Mouse (Mus musculus): ENCODE measurements at regions not wholly inside any gene's neighbourhood (a gene's known extent, or its start where the extent isn't known, plus 50 kb on each side); places are given as distances from the start of the nearest gene placed in this dataset.
A peak's percentile ranks its signal among the peaks of the same experiment; 100 is the strongest.
"Not testable (repeated sequence)": the region's sequence is repeated elsewhere in the genome, so short reads cannot be mapped to it uniquely, and the experiment has no call there.

DNA sequence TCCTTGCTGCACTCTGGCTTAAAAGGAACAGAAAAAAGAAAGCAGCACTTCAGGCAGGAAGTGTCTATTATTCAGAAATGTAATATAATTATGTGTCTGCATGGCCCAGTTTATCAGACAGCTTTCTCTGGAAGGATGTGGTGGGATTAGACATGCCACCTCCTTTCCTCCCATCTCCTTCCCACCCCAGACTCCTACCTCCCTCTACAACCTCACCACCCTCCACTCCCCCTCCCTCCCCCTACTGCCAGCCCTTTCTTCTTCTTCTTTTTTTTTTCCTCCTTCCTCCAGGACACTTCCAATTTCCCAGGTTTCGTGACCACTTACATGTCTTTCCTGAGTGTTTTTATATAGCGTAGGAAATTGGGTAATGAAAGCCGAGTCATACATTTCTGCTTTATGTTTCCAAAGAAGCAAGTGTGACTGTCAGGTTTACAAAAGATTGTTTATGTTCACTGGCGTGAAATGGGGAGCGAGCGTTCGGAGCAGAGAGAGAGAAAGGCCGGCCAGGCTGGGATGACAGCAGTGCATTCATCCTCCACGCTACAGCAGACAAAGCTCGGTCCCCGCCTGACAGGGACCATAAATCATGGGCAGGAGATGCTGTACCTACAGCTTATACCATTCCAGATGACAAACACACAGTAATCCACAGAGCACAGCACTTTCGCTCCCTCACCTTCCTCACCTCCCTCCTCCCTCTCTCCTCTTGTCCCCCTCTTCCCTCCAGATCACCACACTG lies 354.6 kb upstream of the Zfp703 start:
- Histone ChIP-seq H3K27ac (ENCODE audit: low read depth, low read length) (no peak overlapping the region), H3K9me3 (ENCODE audit: low read length) (no peaks in the 10 kb centered on the region), H3K9ac (0 out of 2 replicates have a peak overlapping the region, but pooled peaks have one; percentile 22), H3K4me3 (ENCODE audit: low read depth, low read length) (no peak overlapping the region; the same call in 1 of the 2 replicates), H3K36me3 (ENCODE audit: insufficient read depth) (no peaks in the 10 kb centered on the region), H3K4me2 (ENCODE audit: low read depth) (peak overlapping the region; percentile 29), H3K4me1 (ENCODE audit: insufficient read depth) (peaks cover 7% of the 10 kb centered on the region; the same call in 1 of the 2 replicates), H3K27me3 (ENCODE audit: insufficient read depth, low read length) (no peaks in the 10 kb centered on the region)
- 13% methylated on average over 12 of the region's 12 CpGs for WGBS
- ATAC-seq (peak; percentile 60; the same call in 1 of the 2 replicates), DNase-seq (peak; percentile 16)
- no peak for TF ChIP-seq CTCF (IDR thresholded peaks at IDR 0.05; ENCODE audit: low read depth)

DNA sequence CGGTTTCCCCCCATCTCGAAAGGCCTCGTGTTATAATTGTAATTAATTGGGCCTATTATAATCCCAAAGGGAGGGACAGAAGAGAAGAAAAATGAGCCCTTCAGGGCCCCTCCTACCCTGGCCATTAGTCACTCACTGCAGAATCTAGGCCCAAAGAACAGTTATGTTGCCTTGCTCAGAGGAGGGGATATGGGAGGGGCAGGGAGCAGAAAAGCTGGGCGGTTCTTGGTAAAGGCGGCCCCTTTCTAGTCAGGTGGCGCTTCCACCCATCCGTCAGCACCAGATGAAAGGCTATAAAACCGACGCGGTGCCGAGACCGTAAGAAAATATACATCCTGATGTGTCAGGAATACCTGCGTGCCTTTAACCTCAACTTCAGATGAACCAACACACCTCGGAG lies 350.9 kb upstream of the Zfp703 start:
- Histone ChIP-seq H3K27ac (ENCODE audit: low read depth, low read length) (no peak overlapping the region), H3K9ac (no peak overlapping the region), H3K9me3 (ENCODE audit: low read length) (no peaks in the 10 kb centered on the region), H3K4me2 (ENCODE audit: low read depth) (no peak overlapping the region), H3K4me1 (ENCODE audit: insufficient read depth) (peaks cover 7% of the 10 kb centered on the region; the same call in 1 of the 2 replicates), H3K27me3 (ENCODE audit: insufficient read depth, low read length) (no peaks in the 10 kb centered on the region), H3K4me3 (ENCODE audit: low read depth, low read length) (no peak overlapping the region), H3K36me3 (ENCODE audit: insufficient read depth) (no peaks in the 10 kb centered on the region)
- TF ChIP-seq CTCF (IDR thresholded peaks at IDR 0.05; ENCODE audit: low read depth): no peak
- WGBS: 80% methylated on average over 14 of the region's 14 CpGs
- ATAC-seq: no peak
- DNase-seq: no peak

DNA sequence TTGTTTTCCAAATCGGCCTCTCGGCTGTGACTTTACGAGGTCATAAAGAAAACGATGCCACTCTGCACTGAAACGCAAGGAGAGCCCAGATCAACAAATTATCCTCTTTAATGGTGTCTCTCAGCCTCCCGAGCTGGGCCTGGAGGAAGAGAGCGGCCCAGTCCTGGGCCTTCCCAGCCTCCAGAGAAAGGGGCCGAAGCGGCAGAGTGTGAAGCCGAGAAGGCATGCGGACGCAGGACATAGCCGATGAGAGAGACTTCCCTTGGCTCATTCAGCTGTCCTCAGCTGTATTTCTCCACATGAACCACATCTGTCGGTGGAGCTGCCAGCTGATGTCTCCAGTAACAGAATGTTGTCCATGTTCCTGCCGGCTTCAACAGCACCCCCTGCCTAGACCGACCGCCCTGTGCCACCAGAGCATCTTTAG lies 350.5 kb upstream of the Zfp703 start:
- WGBS: 81% methylated on average over 17 of the region's 17 CpGs
- Histone ChIP-seq H3K36me3 (ENCODE audit: insufficient read depth) (no peaks in the 10 kb centered on the region), H3K9me3 (ENCODE audit: low read length) (no peaks in the 10 kb centered on the region), H3K4me1 (ENCODE audit: insufficient read depth) (peaks cover 7% of the 10 kb centered on the region; the same call in 1 of the 2 replicates), H3K4me2 (ENCODE audit: low read depth) (no peak overlapping the region), H3K9ac (no peak overlapping the region), H3K27me3 (ENCODE audit: insufficient read depth, low read length) (no peaks in the 10 kb centered on the region), H3K27ac (ENCODE audit: low read depth, low read length) (no peak overlapping the region), H3K4me3 (ENCODE audit: low read depth, low read length) (no peak overlapping the region)
- TF ChIP-seq CTCF (IDR thresholded peaks at IDR 0.05; ENCODE audit: low read depth): no peak
- DNase-seq (peak; percentile 6), ATAC-seq (no peak)

DNA sequence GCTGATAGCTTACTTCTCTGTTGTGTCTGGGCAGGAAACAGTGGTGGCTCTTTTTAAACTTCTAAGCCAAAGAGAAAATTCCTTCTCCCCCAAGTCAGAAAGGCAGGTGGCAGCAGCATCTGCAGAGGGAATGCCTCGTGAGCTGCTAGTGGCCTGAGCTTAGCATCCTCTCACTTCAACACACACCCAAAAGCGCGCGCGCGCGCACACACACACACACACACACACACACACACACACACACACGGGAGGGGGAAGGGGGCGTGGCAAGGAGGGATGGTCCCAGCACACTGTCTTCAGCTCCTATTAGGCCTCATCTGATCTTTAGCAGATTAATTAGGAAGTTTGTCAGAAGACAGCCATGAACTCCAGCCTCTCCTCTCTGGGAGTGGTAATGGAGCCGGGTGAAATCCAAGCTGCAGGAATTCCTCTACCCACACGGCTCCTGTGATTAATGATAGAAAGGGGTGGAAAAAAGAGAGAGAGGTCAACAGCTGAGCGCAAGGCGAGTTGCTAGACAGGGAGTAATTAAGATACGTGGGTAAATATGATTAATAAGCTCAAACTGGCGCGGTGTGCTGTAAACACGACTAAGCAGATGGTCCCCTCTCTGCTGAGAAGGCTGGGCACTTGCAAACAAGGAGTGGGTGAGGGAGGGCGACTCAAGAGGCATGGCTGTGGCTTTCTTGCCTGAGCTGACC lies 349.8 kb upstream of the Zfp703 start:
- peak; percentile 25 for DNase-seq
- no peaks in the 10 kb centered on the region for H3K9me3 ChIP-seq (ENCODE audit: low read length)
- H3K9ac ChIP-seq: no peak overlapping the region
- peaks cover 6% of the 10 kb centered on the region; the same call in 1 of the 2 replicates for H3K4me1 ChIP-seq (ENCODE audit: insufficient read depth)
- peak; percentile 14; the same call in 1 of the 2 replicates for ATAC-seq
- 59% methylated on average over 18 of the region's 18 CpGs for WGBS
- H3K4me2 ChIP-seq (ENCODE audit: low read depth): no peak overlapping the region
- no peaks in the 10 kb centered on the region for H3K27me3 ChIP-seq (ENCODE audit: insufficient read depth, low read length)
- H3K27ac ChIP-seq (ENCODE audit: low read depth, low read length): no peak overlapping the region
- H3K36me3 ChIP-seq (ENCODE audit: insufficient read depth): no peaks in the 10 kb centered on the region
- TF ChIP-seq CTCF (IDR thresholded peaks at IDR 0.05; ENCODE audit: low read depth): no peak
- no peak overlapping the region for H3K4me3 ChIP-seq (ENCODE audit: low read depth, low read length)

DNA sequence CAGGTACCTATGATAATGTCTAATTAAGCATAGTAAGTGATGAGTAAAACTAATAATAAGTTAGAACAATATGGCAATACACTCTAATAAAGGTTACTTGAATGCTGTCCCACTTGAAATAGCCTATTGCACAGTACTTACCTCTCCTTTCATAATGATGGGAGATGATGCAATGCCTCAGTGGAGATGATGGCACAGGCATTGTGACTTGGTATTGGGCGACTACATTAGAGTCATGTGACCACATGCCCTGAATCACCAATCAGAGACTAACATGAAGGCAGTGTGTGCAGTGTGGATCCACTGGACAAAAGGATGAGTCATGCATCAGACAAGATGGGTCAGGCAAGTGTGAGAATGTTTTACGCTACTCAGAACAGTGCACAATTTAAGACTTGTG lies 346.6 kb upstream of the Zfp703 start:
- TF ChIP-seq CTCF (IDR thresholded peaks at IDR 0.05; ENCODE audit: low read depth): no peak

DNA sequence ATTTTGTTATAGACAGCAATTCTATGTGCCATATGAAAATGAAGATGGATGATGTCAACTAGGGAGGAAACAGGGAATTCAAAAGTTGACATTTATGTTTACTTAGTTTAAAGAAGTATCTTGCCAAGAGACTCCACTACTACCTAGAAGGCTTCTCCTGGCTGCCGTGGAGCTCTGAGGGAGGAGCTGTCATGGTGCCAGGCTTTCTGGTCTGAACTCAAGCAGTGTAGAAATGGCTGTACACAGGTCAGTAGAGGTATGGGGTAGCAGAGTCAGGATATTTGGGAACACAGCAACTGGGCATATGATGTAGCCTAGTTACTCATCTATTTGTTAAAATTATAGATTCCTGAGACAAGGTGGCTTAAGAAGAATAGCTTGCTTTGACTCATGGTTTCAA lies 341.4 kb upstream of the Zfp703 start:
- 61% methylated on average over 1 of the region's 1 CpGs for WGBS
- H3K36me3 ChIP-seq (ENCODE audit: insufficient read depth): no peaks in the 10 kb centered on the region

More for the DNA sequence above, 346.6 kb upstream of the Zfp703 start:
- Histone ChIP-seq H3K4me3 (ENCODE audit: low read depth, low read length) (no peak overlapping the region), H3K4me2 (ENCODE audit: low read depth) (no peak overlapping the region), H3K27me3 (ENCODE audit: insufficient read depth, low read length) (no peaks in the 10 kb centered on the region), H3K36me3 (ENCODE audit: insufficient read depth) (no peaks in the 10 kb centered on the region), H3K27ac (ENCODE audit: low read depth, low read length) (no peak overlapping the region), H3K4me1 (ENCODE audit: insufficient read depth) (no peaks in the 10 kb centered on the region), H3K9ac (no peak overlapping the region), H3K9me3 (ENCODE audit: low read length) (no peaks in the 10 kb centered on the region)
- ATAC-seq (no peak), DNase-seq (no peak)
- WGBS: 92% methylated on average over 2 of the region's 2 CpGs

DNA sequence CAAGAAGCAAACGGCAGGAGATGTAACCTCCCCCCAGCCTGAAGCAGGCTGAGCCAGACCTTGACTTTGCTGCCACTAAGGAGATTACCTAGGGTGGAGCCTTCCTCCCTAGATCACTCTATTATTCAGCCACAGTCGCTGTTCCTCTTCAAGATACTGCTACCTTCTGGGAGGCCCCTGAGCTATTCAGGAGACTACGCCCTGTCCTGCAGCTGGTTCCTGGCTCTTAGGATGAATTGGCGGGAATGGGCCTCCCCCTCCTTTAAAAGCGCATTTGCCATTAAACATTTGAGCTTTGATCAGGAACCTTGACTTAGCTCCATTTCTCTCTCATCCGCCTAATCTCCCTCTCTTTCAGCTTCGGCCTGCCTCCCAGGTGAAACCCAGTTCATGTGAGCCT lies 331.8 kb upstream of the Zfp703 start:
- ATAC-seq; H3K27me3 ChIP-seq (ENCODE audit: insufficient read depth, low read length); H3K9ac ChIP-seq; H3K9me3 ChIP-seq (ENCODE audit: low read length); DNase-seq; H3K36me3 ChIP-seq (ENCODE audit: insufficient read depth); H3K4me1 ChIP-seq (ENCODE audit: insufficient read depth); H3K27ac ChIP-seq (ENCODE audit: low read depth, low read length); H3K4me3 ChIP-seq (ENCODE audit: low read depth, low read length); H3K4me2 ChIP-seq (ENCODE audit: low read depth): not testable (repeated sequence)
- WGBS: 78% methylated on average over 7 of the region's 7 CpGs

More for the DNA sequence above, 341.4 kb upstream of the Zfp703 start:
- Histone ChIP-seq H3K9ac (no peak overlapping the region), H3K27me3 (ENCODE audit: insufficient read depth, low read length) (no peaks in the 10 kb centered on the region), H3K4me2 (ENCODE audit: low read depth) (no peak overlapping the region), H3K4me1 (ENCODE audit: insufficient read depth) (no peaks in the 10 kb centered on the region), H3K4me3 (ENCODE audit: low read depth, low read length) (no peak overlapping the region), H3K27ac (ENCODE audit: low read depth, low read length) (no peak overlapping the region), H3K9me3 (ENCODE audit: low read length) (no peaks in the 10 kb centered on the region)
- ATAC-seq (no peak), DNase-seq (no peak)
- TF ChIP-seq CTCF (IDR thresholded peaks at IDR 0.05; ENCODE audit: low read depth): no peak
